Mouse (Mus musculus): ENCODE measurements around the gene Larp1b. TPM values are rescaled to one million over a fixed set of nuclear protein-coding genes. Genes with fewer than 3 reads are reported as not detected.

The Larp1b gene
- polyA plus RNA-seq, 1 experiment: 21.8 TPM

- TF ChIP-seq CTCF (IDR thresholded peaks at IDR 0.05; ENCODE audit: extremely low read depth, insufficient read depth, low read length) (no peak), POLR2A (IDR thresholded peaks at IDR 0.05; ENCODE audit: extremely low read depth, insufficient read depth, low read length) (no peak)
- no peak overlapping the region for H3K27ac ChIP-seq (ENCODE audit: insufficient read depth, low read length)
- H3K4me1 ChIP-seq (ENCODE audit: control insufficient read depth, insufficient read depth, low read length): no peaks in the 10 kb centered on the region; the same call in 1 of the 2 replicates
- no peak overlapping the region for H3K4me3 ChIP-seq (ENCODE audit: insufficient read depth, low read length)
These were observed 5.2 kb downstream of the Larp1b start for GRCm38 (mm10) chr3:40954792-40955191.

DNA sequence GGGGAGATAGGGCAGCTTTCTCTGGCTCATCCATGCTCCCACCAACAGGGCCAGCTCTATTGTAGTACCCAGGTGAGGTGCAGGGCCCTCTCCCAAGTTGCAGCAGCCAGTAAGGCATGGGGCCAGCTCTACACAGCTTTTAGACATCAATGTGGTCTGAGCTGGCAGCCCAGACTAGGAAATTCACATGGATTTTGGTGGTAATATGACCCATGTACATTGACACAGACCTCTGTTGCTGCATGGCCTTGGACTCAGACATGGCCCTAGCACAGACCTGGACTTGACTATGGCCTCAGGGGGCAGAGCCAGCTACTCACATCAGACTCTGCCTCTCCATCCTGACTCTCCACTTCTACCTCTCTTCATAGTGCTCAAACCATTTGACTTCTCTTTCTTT, 9.2 kb downstream of the Larp1b start:
- no peak overlapping the region for H3K27ac ChIP-seq (ENCODE audit: insufficient read depth, low read length)
- H3K4me3 ChIP-seq (ENCODE audit: insufficient read depth, low read length): no peak overlapping the region
- TF ChIP-seq CTCF (IDR thresholded peaks at IDR 0.05; ENCODE audit: extremely low read depth, insufficient read depth, low read length): no peak
- TF ChIP-seq POLR2A (IDR thresholded peaks at IDR 0.05; ENCODE audit: extremely low read depth, insufficient read depth, low read length): no peak
- no peaks in the 10 kb centered on the region; the same call in 1 of the 2 replicates for H3K4me1 ChIP-seq (ENCODE audit: control insufficient read depth, insufficient read depth, low read length)

GRCm38 (mm10) chr3:40980758-40981157, 31.1 kb downstream of the Larp1b start:
- no peak overlapping the region for H3K27ac ChIP-seq (ENCODE audit: insufficient read depth, low read length)
- H3K4me3 ChIP-seq (ENCODE audit: insufficient read depth, low read length): no peak overlapping the region
- H3K4me1 ChIP-seq (ENCODE audit: control insufficient read depth, insufficient read depth, low read length): no peaks in the 10 kb centered on the region
- TF ChIP-seq POLR2A (IDR thresholded peaks at IDR 0.05; ENCODE audit: extremely low read depth, insufficient read depth, low read length) (no peak), CTCF (IDR thresholded peaks at IDR 0.05; ENCODE audit: extremely low read depth, insufficient read depth, low read length) (no peak)

GRCm38 (mm10) chr3:40987539-40987938, 37.9 kb downstream of the Larp1b start:
- Histone ChIP-seq H3K4me3 (ENCODE audit: insufficient read depth, low read length) (no peak overlapping the region), H3K4me1 (ENCODE audit: control insufficient read depth, insufficient read depth, low read length) (no peaks in the 10 kb centered on the region), H3K27ac (ENCODE audit: insufficient read depth, low read length) (no peak overlapping the region)
- TF ChIP-seq POLR2A (IDR thresholded peaks at IDR 0.05; ENCODE audit: extremely low read depth, insufficient read depth, low read length): no peak
- TF ChIP-seq CTCF (IDR thresholded peaks at IDR 0.05; ENCODE audit: extremely low read depth, insufficient read depth, low read length): no peak

- Histone ChIP-seq H3K4me3 (ENCODE audit: insufficient read depth, low read length) (no peak overlapping the region), H3K4me1 (ENCODE audit: control insufficient read depth, insufficient read depth, low read length) (no peaks in the 10 kb centered on the region), H3K27ac (ENCODE audit: insufficient read depth, low read length) (no peak overlapping the region)
- peak; percentile 24; the same call in 1 of the 2 replicates for TF ChIP-seq CTCF (IDR thresholded peaks at IDR 0.05; ENCODE audit: extremely low read depth, insufficient read depth, low read length)
- TF ChIP-seq POLR2A (IDR thresholded peaks at IDR 0.05; ENCODE audit: extremely low read depth, insufficient read depth, low read length): no peak
These were observed 39.1 kb downstream of the Larp1b start for GRCm38 (mm10) chr3:40988722-40989121.

DNA sequence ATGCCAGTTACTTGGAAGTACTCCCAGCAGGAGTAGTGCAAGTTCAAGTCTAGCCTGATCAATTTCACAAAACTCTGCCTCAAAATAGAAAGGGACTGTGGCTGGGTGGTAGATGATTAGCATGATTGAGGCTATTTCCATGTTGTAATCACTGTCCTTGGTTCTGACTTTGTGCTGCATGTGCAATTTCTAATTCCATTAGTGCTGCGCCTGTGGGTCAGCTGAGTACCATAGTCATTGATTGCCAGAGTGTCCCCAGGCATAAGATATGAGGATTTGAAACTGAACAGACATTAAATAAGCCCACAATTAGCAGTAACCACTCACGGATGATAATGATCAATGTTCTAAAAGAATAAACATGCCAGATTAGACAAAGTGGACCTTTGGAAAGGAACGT, 41.9 kb downstream of the Larp1b start:
- TF ChIP-seq POLR2A (IDR thresholded peaks at IDR 0.05; ENCODE audit: extremely low read depth, insufficient read depth, low read length): no peak
- TF ChIP-seq CTCF (IDR thresholded peaks at IDR 0.05; ENCODE audit: extremely low read depth, insufficient read depth, low read length): no peak
- no peak overlapping the region for H3K27ac ChIP-seq (ENCODE audit: insufficient read depth, low read length)
- H3K4me1 ChIP-seq (ENCODE audit: control insufficient read depth, insufficient read depth, low read length): no peaks in the 10 kb centered on the region; the same call in 1 of the 2 replicates
- no peak overlapping the region for H3K4me3 ChIP-seq (ENCODE audit: insufficient read depth, low read length)

- H3K4me3 ChIP-seq (ENCODE audit: insufficient read depth, low read length): no peak overlapping the region
- no peaks in the 10 kb centered on the region; the same call in 1 of the 2 replicates for H3K4me1 ChIP-seq (ENCODE audit: control insufficient read depth, insufficient read depth, low read length)
- H3K27ac ChIP-seq (ENCODE audit: insufficient read depth, low read length): no peak overlapping the region
- TF ChIP-seq POLR2A (IDR thresholded peaks at IDR 0.05; ENCODE audit: extremely low read depth, insufficient read depth, low read length) (no peak), CTCF (IDR thresholded peaks at IDR 0.05; ENCODE audit: extremely low read depth, insufficient read depth, low read length) (no peak)
These were observed 45.5 kb downstream of the Larp1b start for GRCm38 (mm10) chr3:40995161-40995560.

DNA sequence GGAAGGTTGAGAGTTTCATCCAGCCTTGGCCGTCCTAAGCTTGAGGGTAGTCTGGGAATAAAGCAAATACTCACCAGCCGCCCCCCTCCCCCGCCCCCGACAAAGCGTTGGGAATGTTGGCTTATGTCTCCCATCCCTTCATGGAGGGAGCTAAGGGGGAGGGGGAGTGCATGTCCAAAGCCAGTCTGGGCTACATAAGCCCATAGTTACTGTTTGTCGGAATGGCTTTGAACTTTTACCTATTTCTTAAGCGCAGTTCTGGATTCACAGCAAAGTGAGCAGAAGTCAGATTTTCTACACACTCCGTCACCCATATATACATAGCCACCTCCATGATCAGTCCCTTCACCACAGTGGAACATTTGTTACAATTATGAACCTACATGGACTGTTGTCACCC, 59.7 kb downstream of the Larp1b start:
- H3K4me3 ChIP-seq (ENCODE audit: insufficient read depth, low read length): no peak overlapping the region
- no peaks in the 10 kb centered on the region for H3K4me1 ChIP-seq (ENCODE audit: control insufficient read depth, insufficient read depth, low read length)
- no peak for TF ChIP-seq CTCF (IDR thresholded peaks at IDR 0.05; ENCODE audit: extremely low read depth, insufficient read depth, low read length)
- no peak for TF ChIP-seq POLR2A (IDR thresholded peaks at IDR 0.05; ENCODE audit: extremely low read depth, insufficient read depth, low read length)
- H3K27ac ChIP-seq (ENCODE audit: insufficient read depth, low read length): no peak overlapping the region

DNA sequence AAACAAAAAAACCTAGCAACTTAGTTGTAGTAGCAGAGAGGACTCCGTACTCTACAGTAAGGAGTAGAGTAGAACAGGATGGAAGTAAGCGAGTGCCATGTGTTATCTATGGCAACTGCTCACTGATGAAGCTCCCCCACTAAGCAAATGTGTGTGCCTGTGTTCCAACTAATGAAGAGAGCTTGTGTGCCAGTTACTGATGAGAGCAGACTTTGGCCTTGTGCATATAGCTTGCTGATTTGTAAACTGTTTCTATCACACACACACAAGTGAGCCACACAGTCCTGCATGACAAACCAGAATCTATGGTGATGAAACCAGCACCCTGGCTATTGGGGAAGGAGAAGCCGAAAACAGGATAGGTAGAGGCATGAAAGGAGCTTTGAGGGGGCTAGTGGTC, 60.4 kb downstream of the Larp1b start:
- Histone ChIP-seq H3K27ac (ENCODE audit: insufficient read depth, low read length) (no peak overlapping the region), H3K4me3 (ENCODE audit: insufficient read depth, low read length) (no peak overlapping the region), H3K4me1 (ENCODE audit: control insufficient read depth, insufficient read depth, low read length) (no peaks in the 10 kb centered on the region)
- TF ChIP-seq CTCF (IDR thresholded peaks at IDR 0.05; ENCODE audit: extremely low read depth, insufficient read depth, low read length) (no peak), POLR2A (IDR thresholded peaks at IDR 0.05; ENCODE audit: extremely low read depth, insufficient read depth, low read length) (no peak)

- H3K4me1 ChIP-seq (ENCODE audit: control insufficient read depth, insufficient read depth, low read length): no peaks in the 10 kb centered on the region
- H3K27ac ChIP-seq (ENCODE audit: insufficient read depth, low read length): no peak overlapping the region
- TF ChIP-seq CTCF (IDR thresholded peaks at IDR 0.05; ENCODE audit: extremely low read depth, insufficient read depth, low read length) (no peak), POLR2A (IDR thresholded peaks at IDR 0.05; ENCODE audit: extremely low read depth, insufficient read depth, low read length) (no peak)
- H3K4me3 ChIP-seq (ENCODE audit: insufficient read depth, low read length): no peak overlapping the region
These were observed 61.1 kb downstream of the Larp1b start for GRCm38 (mm10) chr3:41010701-41011100.

All from cortical plate, adult 2 months (tissue).